Mouse (Mus musculus) stomach, embryonic 16.5 days (tissue): ENCODE data around the gene Olfr786. TPM values are rescaled to one million over a fixed set of nuclear protein-coding genes. Genes with fewer than 3 reads are reported as not detected.

Experiments
- polyA plus RNA-seq: library from polyadenylated mRNA; unstranded; fragments of >200 nt; fragmentation: Nextera tagmentation; extraction: Ambion mirVana; gene quantifications from 2 replicates; pipeline ENCODE4 v1.2.1, GENCODE M21; 2015

Olfr786 gene
- polyA plus RNA-seq, 1 experiment from 2014 or later = not detected

Other genes starting within 250 kb of the Olfr786 start
- not detected in 2 replicates for gene Olfr772, start 249.4 kb upstream of the Olfr786 start, polyA plus RNA-seq
- gene Olfr773, start 239.9 kb upstream of the Olfr786 start, polyA plus RNA-seq = not detected in 2 replicates
- gene Olfr774, start 191.1 kb upstream of the Olfr786 start, polyA plus RNA-seq = not detected in 2 replicates
- gene Olfr775, start 178.9 kb upstream of the Olfr786 start, polyA plus RNA-seq = not detected in 2 replicates
- gene Olfr776, start 168.2 kb upstream of the Olfr786 start, polyA plus RNA-seq = not detected in 2 replicates
- not detected in 2 replicates for gene Olfr777, start 155.8 kb upstream of the Olfr786 start, polyA plus RNA-seq
- gene Olfr780, start 109.2 kb upstream of the Olfr786 start, polyA plus RNA-seq = not detected in 2 replicates
- not detected in 2 replicates for gene Olfr781, start 98.5 kb upstream of the Olfr786 start, polyA plus RNA-seq
- not detected in 2 replicates for gene Olfr782, start 78.5 kb upstream of the Olfr786 start, polyA plus RNA-seq
- gene Olfr784, start 43.2 kb upstream of the Olfr786 start, polyA plus RNA-seq = 0.09 TPM in 1 of 2 replicates, not detected in the other
- gene Olfr785, start 21.9 kb upstream of the Olfr786 start, polyA plus RNA-seq = not detected in 2 replicates
- gene Olfr787, start 34.6 kb downstream of the Olfr786 start, polyA plus RNA-seq = not detected in 2 replicates
- gene Olfr788, start 43.7 kb downstream of the Olfr786 start, polyA plus RNA-seq = not detected in 2 replicates
- not detected in 2 replicates for gene Olfr789, start 57.4 kb downstream of the Olfr786 start, polyA plus RNA-seq
- gene Olfr790, start 71.2 kb downstream of the Olfr786 start, polyA plus RNA-seq = not detected in 2 replicates
- not detected in 2 replicates for gene Olfr791, start 94.5 kb downstream of the Olfr786 start, polyA plus RNA-seq
- gene Olfr792, start 111.9 kb downstream of the Olfr786 start, polyA plus RNA-seq = not detected in 2 replicates
- not detected in 2 replicates for gene Olfr794, start 140.3 kb downstream of the Olfr786 start, polyA plus RNA-seq
- not detected in 2 replicates for gene Olfr796, start 185.3 kb downstream of the Olfr786 start, polyA plus RNA-seq
- not detected in 2 replicates for gene Olfr798, start 200.6 kb downstream of the Olfr786 start, polyA plus RNA-seq
- gene Olfr799, start 210.2 kb downstream of the Olfr786 start, polyA plus RNA-seq = not detected in 2 replicates
- gene Olfr800, start 230.4 kb downstream of the Olfr786 start, polyA plus RNA-seq = not detected in 2 replicates
- not detected in 2 replicates for gene Olfr801, start 246.6 kb downstream of the Olfr786 start, polyA plus RNA-seq